Mouse (Mus musculus): ENCODE results near the gene AY358078. TPM values are rescaled to one million over a fixed set of nuclear protein-coding genes. Genes with fewer than 3 reads are reported as not detected.

Gene AY358078
- polyA plus RNA-seq, 1 experiment from 2014 or later, result not detected

Small RNAs within 50 kb of the gene (microRNA-seq; reads per million reads assigned to microRNA genes)
- not detected for gene Gm27375

Other genes starting within 250 kb of the AY358078 start
- gene Gm5622, start 247.3 kb upstream of the AY358078 start, polyA plus RNA-seq (2016; fragmentation: Nextera tagmentation; extraction: Ambion mirVana), result not detected in 2 replicates
- gene Gm17175, start 226.0 kb upstream of the AY358078 start, polyA plus RNA-seq (2016; fragmentation: Nextera tagmentation; extraction: Ambion mirVana), result not detected in 2 replicates
- gene Gm17174, start 207.9 kb upstream of the AY358078 start, polyA plus RNA-seq (2016; fragmentation: Nextera tagmentation; extraction: Ambion mirVana), result not detected in 2 replicates
- gene Gm17078, start 188.7 kb upstream of the AY358078 start, polyA plus RNA-seq (2016; fragmentation: Nextera tagmentation; extraction: Ambion mirVana), result not detected in 2 replicates
- not detected in 2 replicates for gene Gm4181, start 164.4 kb upstream of the AY358078 start, polyA plus RNA-seq (2016; fragmentation: Nextera tagmentation; extraction: Ambion mirVana)
- gene Gm17079, start 104.6 kb upstream of the AY358078 start, polyA plus RNA-seq (2016; fragmentation: Nextera tagmentation; extraction: Ambion mirVana), result not detected in 2 replicates
- gene Gm5800, start 82.9 kb upstream of the AY358078 start, polyA plus RNA-seq (2016; fragmentation: Nextera tagmentation; extraction: Ambion mirVana), result not detected in 2 replicates
- gene Ang4, start 26.5 kb upstream of the AY358078 start, polyA plus RNA-seq (2016; fragmentation: Nextera tagmentation; extraction: Ambion mirVana), result not detected in 2 replicates
- gene Ear6, start 53.7 kb downstream of the AY358078 start, polyA plus RNA-seq (2016; fragmentation: Nextera tagmentation; extraction: Ambion mirVana), result not detected in 2 replicates
- gene Mettl17, start 84.8 kb downstream of the AY358078 start, polyA plus RNA-seq (2016; fragmentation: Nextera tagmentation; extraction: Ambion mirVana), result 58.2 and 66.0 TPM in 2 replicates
- 1.3 and 1.7 TPM in 2 replicates for gene Slc39a2, start 92.8 kb downstream of the AY358078 start, polyA plus RNA-seq (2016; fragmentation: Nextera tagmentation; extraction: Ambion mirVana)
- gene Ndrg2, start 114.1 kb downstream of the AY358078 start, polyA plus RNA-seq (2016; fragmentation: Nextera tagmentation; extraction: Ambion mirVana), result 34.2 and 41.1 TPM in 2 replicates
- not detected in 2 replicates for gene Tppp2, start 118.4 kb downstream of the AY358078 start, polyA plus RNA-seq (2016; fragmentation: Nextera tagmentation; extraction: Ambion mirVana)
- gene Rnase13, start 122.7 kb downstream of the AY358078 start, polyA plus RNA-seq (2016; fragmentation: Nextera tagmentation; extraction: Ambion mirVana), result not detected in 2 replicates
- 116 and 117 TPM in 2 replicates for gene Arhgef40, start 184.7 kb downstream of the AY358078 start, polyA plus RNA-seq (2016; fragmentation: Nextera tagmentation; extraction: Ambion mirVana)
- gene Tmem253, start 215.6 kb downstream of the AY358078 start, polyA plus RNA-seq (2016; fragmentation: Nextera tagmentation; extraction: Ambion mirVana), result 1.1 TPM in 2 replicates
- 97.1 and 101 TPM in 2 replicates for gene Zfp219, start 220.7 kb downstream of the AY358078 start, polyA plus RNA-seq (2016; fragmentation: Nextera tagmentation; extraction: Ambion mirVana)
- not detected in 2 replicates for gene Olfr221, start 242.4 kb downstream of the AY358078 start, polyA plus RNA-seq (2016; fragmentation: Nextera tagmentation; extraction: Ambion mirVana)